Mouse (Mus musculus) liver, postnatal 0 days (tissue): Measurements from ENCODE around the gene Tmem259. TPM values are rescaled to one million over a fixed set of nuclear protein-coding genes. Genes with fewer than 3 reads are reported as not detected.

Experiments
- ATAC-seq: fragments of 200-750 bp; cut with Nextera tagmentation; 2 replicates; pipeline ENCODE4 v1.8.0; 2017; ENCODE audit warnings: mild to moderate bottlenecking, moderate library complexity
- DNase-seq: peaks from one replicate; pipeline ENCODE4 v3.0.0-alpha.2; 2016
- H3K27ac ChIP-seq: fragments of 300-500 bp; sonication (generic); 2 replicates; pipeline ENCODE4 v1.5.1; 2014; ENCODE audit warnings: antibody characterized with exemption, moderate library complexity, mild to moderate bottlenecking, low read depth
- H3K27me3 ChIP-seq: fragments of 300-500 bp; sonication (generic); 2 replicates; pipeline ENCODE4 v1.6.1; 2014; ENCODE audit warnings: low read length, control low read depth, mixed read lengths; ENCODE audit not compliant: insufficient read depth
- H3K36me3 ChIP-seq: fragments of 300-500 bp; sonication (generic); replicated peaks from 2 replicates; pipeline ENCODE4 v1.6.1; 2014; ENCODE audit warnings: mild to moderate bottlenecking, control low read depth, low read length, moderate library complexity, mixed read lengths; ENCODE audit not compliant: insufficient read depth
- H3K4me1 ChIP-seq: fragments of 300-500 bp; sonication (generic); 2 replicates; pipeline ENCODE4 v1.6.1; 2014; ENCODE audit warnings: antibody characterized with exemption, mild to moderate bottlenecking, control low read depth; ENCODE audit not compliant: insufficient read depth
- H3K4me2 ChIP-seq: fragments of 300-500 bp; sonication (generic); 2 replicates; pipeline ENCODE4 v1.6.1; 2014; ENCODE audit warnings: low read depth, mild to moderate bottlenecking, low read length, moderate library complexity, mixed read lengths
- H3K4me3 ChIP-seq: fragments of 300-500 bp; sonication (generic); 2 replicates; pipeline ENCODE4 v1.5.1; 2014; ENCODE audit warnings: low read depth, low read length
- H3K9ac ChIP-seq: fragments of 300-500 bp; sonication (generic); replicated peaks from 2 replicates; pipeline ENCODE4 v1.6.1; 2014; ENCODE audit warnings: mild to moderate bottlenecking, moderate library complexity
- H3K9me3 ChIP-seq: fragments of 300-500 bp; sonication (generic); 2 replicates; pipeline ENCODE4 v1.6.1; 2016; ENCODE audit warnings: mild to moderate bottlenecking, control low read depth, low read length, mixed read lengths
- CTCF ChIP-seq: sonication (generic); IDR thresholded peaks from 2 replicates; pipeline ENCODE4 v1.5.1; 2016; ENCODE audit warnings: antibody characterized with exemption, low read depth
- EP300 ChIP-seq: IDR thresholded peaks from 2 replicates; pipeline ENCODE4 v1.6.1; 2016; ENCODE audit warnings: antibody characterized with exemption, low read depth, mild to moderate bottlenecking
- WGBS: fragments of 180-500 bp; shearing (Covaris S2); extraction: QIAGEN DNeasy Blood & Tissue Kit; methylation state at CpG from one replicate; pipeline ENCODE4 v1.1.7; 2014; ENCODE audit not compliant: insufficient replicate concordance; 5-methylcytosine and 5-hydroxymethylcytosine counted together
- polyA plus RNA-seq: library from polyadenylated mRNA; unstranded; fragments of >200 nt; fragmentation: Nextera tagmentation; extraction: Ambion mirVana; gene quantifications from 2 replicates; pipeline ENCODE4 v1.2.1, GENCODE M21; 2015

Gene Tmem259
- polyA plus RNA-seq, 1 experiment from 2014 or later: 13.2 TPM

GRCm38 (mm10) chr10:79958140-79958816, 25.9 kb downstream of the Tmem259 start:
- Histone ChIP-seq H3K27ac (peak overlapping the region; percentile 57), H3K4me3 (no peak overlapping the region), H3K36me3 (peaks cover 15% of the 10 kb centered on the region), H3K4me2 (peak overlapping the region; percentile 47), H3K9ac (no peak overlapping the region), H3K9me3 (no peaks in the 10 kb centered on the region), H3K27me3 (no peaks in the 10 kb centered on the region), H3K4me1 (peaks cover 15% of the 10 kb centered on the region)
- TF ChIP-seq EP300 (no peak), CTCF (peak; percentile 99)
- WGBS: 16% methylated on average over 21 of the region's 21 CpGs
- DNase-seq (peak; percentile 88), ATAC-seq (peak; percentile 28)

- H3K9ac ChIP-seq: no peak overlapping the region
- H3K4me1 ChIP-seq: peaks cover 15% of the 10 kb centered on the region
- no peak for ATAC-seq
- no peaks in the 10 kb centered on the region for H3K27me3 ChIP-seq
- 51% methylated on average over 4 of the region's 4 CpGs for WGBS
- H3K9me3 ChIP-seq: no peaks in the 10 kb centered on the region
- H3K4me3 ChIP-seq: no peak overlapping the region
- H3K27ac ChIP-seq: no peak overlapping the region
- no peak for TF ChIP-seq CTCF
- no peak for TF ChIP-seq EP300
- no peak for DNase-seq
- no peak overlapping the region for H3K4me2 ChIP-seq
- peaks cover 14% of the 10 kb centered on the region for H3K36me3 ChIP-seq
These were observed 27.4 kb downstream of the Tmem259 start for GRCm38 (mm10) chr10:79956643-79957154.

- Histone ChIP-seq H3K4me3 (no peak overlapping the region), H3K27ac (no peak overlapping the region), H3K27me3 (no peaks in the 10 kb centered on the region), H3K4me1 (peaks cover 9% of the 10 kb centered on the region), H3K9ac (no peak overlapping the region), H3K9me3 (no peaks in the 10 kb centered on the region), H3K36me3 (peaks cover 21% of the 10 kb centered on the region), H3K4me2 (no peak overlapping the region)
- 79% methylated on average over 9 of the region's 9 CpGs for WGBS
- TF ChIP-seq CTCF (no peak), EP300 (no peak)
- DNase-seq (no peak), ATAC-seq (no peak)
These were observed 28.4 kb downstream of the Tmem259 start for GRCm38 (mm10) chr10:79955691-79956090.

- DNase-seq (peak; percentile 62), ATAC-seq (no peak)
- H3K4me3 ChIP-seq: no peak overlapping the region
- peaks cover 37% of the 10 kb centered on the region for H3K36me3 ChIP-seq
- H3K9ac ChIP-seq: no peak overlapping the region
- H3K27me3 ChIP-seq: no peaks in the 10 kb centered on the region
- TF ChIP-seq EP300 (no peak), CTCF (peak; percentile 81)
- 76% methylated on average over 6 of the region's 6 CpGs for WGBS
- H3K27ac ChIP-seq: no peak overlapping the region
- H3K4me1 ChIP-seq: peaks cover 3% of the 10 kb centered on the region
- H3K9me3 ChIP-seq: no peaks in the 10 kb centered on the region
- no peak overlapping the region for H3K4me2 ChIP-seq
These were observed 30.2 kb downstream of the Tmem259 start for GRCm38 (mm10) chr10:79953946-79954345.

- Histone ChIP-seq H3K27me3 (no peaks in the 10 kb centered on the region), H3K36me3 (peaks cover 46% of the 10 kb centered on the region), H3K9ac (no peak overlapping the region), H3K4me2 (no peak overlapping the region), H3K9me3 (no peaks in the 10 kb centered on the region), H3K4me3 (no peak overlapping the region), H3K4me1 (peaks cover 11% of the 10 kb centered on the region), H3K27ac (no peak overlapping the region)
- 87% methylated on average over 18 of the region's 18 CpGs for WGBS
- DNase-seq (no peak), ATAC-seq (no peak)
- TF ChIP-seq CTCF: no peak
- no peak for TF ChIP-seq EP300
These were observed 33.5 kb downstream of the Tmem259 start for GRCm38 (mm10) chr10:79950661-79951060.

GRCm38 (mm10) chr10:79949873-79950272, 34.3 kb downstream of the Tmem259 start:
- Histone ChIP-seq H3K27me3 (no peaks in the 10 kb centered on the region), H3K27ac (no peak overlapping the region), H3K4me3 (no peak overlapping the region), H3K9ac (no peak overlapping the region), H3K9me3 (no peaks in the 10 kb centered on the region), H3K4me2 (no peak overlapping the region), H3K36me3 (peaks cover 46% of the 10 kb centered on the region), H3K4me1 (peaks cover 19% of the 10 kb centered on the region)
- WGBS: 72% methylated on average over 4 of the region's 4 CpGs
- TF ChIP-seq CTCF (no peak), EP300 (no peak)
- ATAC-seq: no peak
- no peak for DNase-seq
